Mouse (Mus musculus) hindbrain, embryonic 12.5 days (tissue): ENCODE measurements around the gene Galnt15. TPM values are rescaled to one million over a fixed set of nuclear protein-coding genes. Genes with fewer than 3 reads are reported as not detected.

ENCODE experiments used
- ATAC-seq: fragments of 200-750 bp; cut with Nextera tagmentation; 2 replicates; pipeline ENCODE4 v1.8.0; 2017; ENCODE audit warnings: moderate TSS enrichment; ENCODE audit not compliant: low FRiP score
- H3K27ac ChIP-seq: fragments of 300-500 bp; sonication (generic); 2 replicates; pipeline ENCODE4 v1.5.1; 2016; ENCODE audit warnings: mild to moderate bottlenecking
- H3K27me3 ChIP-seq: fragments of 300-500 bp; sonication (generic); 2 replicates; pipeline ENCODE4 v1.6.1; 2016; ENCODE audit warnings: mild to moderate bottlenecking
- H3K36me3 ChIP-seq: fragments of 300-500 bp; sonication (generic); 2 replicates; pipeline ENCODE4 v1.6.1; 2016; ENCODE audit warnings: mild to moderate bottlenecking
- H3K4me1 ChIP-seq: fragments of 300-500 bp; sonication (generic); 2 replicates; pipeline ENCODE4 v1.6.1; 2016
- H3K4me2 ChIP-seq: fragments of 300-500 bp; sonication (generic); replicated peaks from 2 replicates; pipeline ENCODE4 v1.6.1; 2016; ENCODE audit warnings: mild to moderate bottlenecking
- H3K4me3 ChIP-seq: fragments of 300-500 bp; sonication (generic); 2 replicates; pipeline ENCODE4 v1.5.1; 2016; ENCODE audit warnings: mild to moderate bottlenecking
- H3K9ac ChIP-seq: fragments of 300-500 bp; sonication (generic); 2 replicates; pipeline ENCODE4 v1.6.1; 2016; ENCODE audit warnings: mild to moderate bottlenecking, moderate library complexity
- H3K9me3 ChIP-seq: fragments of 300-500 bp; sonication (generic); replicated peaks from 2 replicates; pipeline ENCODE4 v1.6.1; 2016; ENCODE audit warnings: mild to moderate bottlenecking
- WGBS: fragments of 180-500 bp; shearing (Covaris S2); methylation state at CpG from one replicate; pipeline ENCODE4 v1.1.7; 2016; 5-methylcytosine and 5-hydroxymethylcytosine counted together
- polyA plus RNA-seq: library from polyadenylated mRNA; unstranded; fragments of >200 nt; fragmentation: Nextera tagmentation; extraction: Ambion mirVana; gene quantifications from 2 replicates; pipeline ENCODE4 v1.2.1, GENCODE M21; 2016

Gene Galnt15
- polyA plus RNA-seq, 1 experiment from 2014 or later = 0.14 TPM

DNA sequence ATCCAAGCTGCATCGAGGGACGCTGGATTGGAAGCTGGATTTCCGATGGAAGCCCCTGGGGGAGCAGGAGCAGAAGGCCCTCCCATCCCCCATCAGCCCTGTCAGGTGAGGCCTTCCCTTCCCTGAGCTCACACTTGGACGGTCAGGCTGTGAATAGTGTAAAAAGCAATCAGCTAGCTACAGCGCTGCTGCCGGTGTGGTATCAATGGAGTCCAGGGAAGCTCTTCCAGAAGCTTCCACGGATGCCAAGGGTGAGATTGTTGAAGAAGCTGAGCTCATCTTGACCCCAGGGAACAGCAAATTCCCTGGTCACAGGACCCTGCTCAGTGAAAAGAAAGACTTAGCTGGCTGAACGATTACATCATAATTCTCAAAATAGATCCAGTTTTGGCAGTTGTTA is 17.6 kb downstream of the Galnt15 start:
- Histone ChIP-seq H3K4me1 (no peaks in the 10 kb centered on the region), H3K27ac (no peak overlapping the region), H3K9me3 (no peaks in the 10 kb centered on the region), H3K9ac (no peak overlapping the region), H3K4me3 (no peak overlapping the region), H3K4me2 (no peak overlapping the region), H3K27me3 (no peaks in the 10 kb centered on the region), H3K36me3 (no peaks in the 10 kb centered on the region)
- no peak for ATAC-seq
- 77% methylated on average over 8 of the region's 8 CpGs for WGBS

DNA sequence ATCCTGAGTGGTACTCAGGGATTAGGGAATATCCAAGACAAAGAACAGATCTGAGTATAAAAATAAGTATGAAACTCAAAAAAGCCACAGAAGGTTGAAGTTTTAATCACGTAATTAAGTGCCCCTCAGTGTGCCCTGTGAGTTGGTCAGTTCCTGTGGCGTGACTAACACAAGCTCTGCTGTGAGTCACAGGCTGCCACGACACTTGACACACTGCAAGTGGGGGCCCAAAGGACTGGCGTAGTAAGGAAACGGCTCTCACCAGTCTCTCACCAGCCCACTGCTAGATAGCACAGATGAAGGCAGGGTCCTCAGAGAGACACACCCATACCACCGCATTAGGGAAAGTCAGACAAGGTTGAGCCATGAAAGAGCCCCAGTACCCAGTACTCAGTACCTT is 21.4 kb downstream of the Galnt15 start:
- H3K27ac ChIP-seq = no peak overlapping the region
- H3K9me3 ChIP-seq = no peaks in the 10 kb centered on the region
- H3K4me2 ChIP-seq = no peak overlapping the region
- 83% methylated on average over 6 of the region's 6 CpGs for WGBS
- no peaks in the 10 kb centered on the region for H3K4me1 ChIP-seq
- H3K4me3 ChIP-seq = no peak overlapping the region
- no peaks in the 10 kb centered on the region for H3K27me3 ChIP-seq
- ATAC-seq = no peak
- no peaks in the 10 kb centered on the region for H3K36me3 ChIP-seq
- no peak overlapping the region for H3K9ac ChIP-seq

DNA sequence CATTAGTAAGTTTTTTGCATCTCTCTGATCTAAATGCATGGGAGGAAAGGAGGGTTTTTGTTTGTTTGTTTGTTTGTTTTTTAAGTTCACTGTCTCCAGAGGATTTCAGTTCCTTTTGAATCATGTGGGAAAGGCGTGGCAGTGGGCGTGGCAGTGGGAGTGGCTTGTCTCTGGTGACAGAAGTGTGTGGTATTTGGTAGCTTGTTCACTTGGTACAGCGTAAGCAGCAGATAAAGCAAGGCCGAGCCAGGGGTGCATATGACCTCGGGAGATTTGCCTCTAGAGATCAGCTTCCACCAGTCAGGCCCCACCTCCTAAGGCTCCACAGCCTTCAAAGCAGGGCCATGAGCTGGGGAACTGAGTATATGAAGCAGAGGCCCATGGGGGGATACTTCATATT is 25.1 kb downstream of the Galnt15 start:
- WGBS = 78% methylated on average over 5 of the region's 5 CpGs
- no peak overlapping the region for H3K4me3 ChIP-seq

DNA sequence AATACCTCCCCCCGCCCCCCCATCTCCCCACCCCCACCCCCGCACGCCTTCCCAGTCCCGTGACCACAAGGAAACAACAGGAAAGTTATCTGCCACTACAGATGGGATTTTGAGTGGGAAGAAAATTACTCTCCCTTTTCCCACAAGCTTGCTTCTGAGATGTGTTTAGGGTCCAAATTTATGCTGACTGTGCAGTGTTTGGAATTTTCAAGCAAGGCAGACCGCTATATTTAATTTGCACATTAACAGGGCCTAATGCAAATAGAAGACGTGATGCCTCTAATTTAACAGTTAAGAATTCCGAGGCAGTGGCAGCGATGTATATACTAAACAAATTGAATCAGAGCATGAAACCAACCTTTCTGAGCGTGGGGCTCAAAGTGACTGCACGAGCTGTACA is 26.0 kb downstream of the Galnt15 start:
- no peak overlapping the region for H3K9ac ChIP-seq
- H3K36me3 ChIP-seq = no peaks in the 10 kb centered on the region
- H3K4me1 ChIP-seq = no peaks in the 10 kb centered on the region
- 68% methylated on average over 10 of the region's 10 CpGs for WGBS
- H3K9me3 ChIP-seq = no peaks in the 10 kb centered on the region
- H3K4me2 ChIP-seq = no peak overlapping the region
- no peak for ATAC-seq
- H3K27ac ChIP-seq = no peak overlapping the region
- no peaks in the 10 kb centered on the region for H3K27me3 ChIP-seq
- no peak overlapping the region for H3K4me3 ChIP-seq

More for the DNA sequence above, 25.1 kb downstream of the Galnt15 start:
- Histone ChIP-seq H3K9ac (no peak overlapping the region), H3K36me3 (no peaks in the 10 kb centered on the region), H3K4me1 (no peaks in the 10 kb centered on the region), H3K27ac (no peak overlapping the region), H3K4me2 (no peak overlapping the region), H3K9me3 (no peaks in the 10 kb centered on the region), H3K27me3 (no peaks in the 10 kb centered on the region)
- ATAC-seq = no peak

DNA sequence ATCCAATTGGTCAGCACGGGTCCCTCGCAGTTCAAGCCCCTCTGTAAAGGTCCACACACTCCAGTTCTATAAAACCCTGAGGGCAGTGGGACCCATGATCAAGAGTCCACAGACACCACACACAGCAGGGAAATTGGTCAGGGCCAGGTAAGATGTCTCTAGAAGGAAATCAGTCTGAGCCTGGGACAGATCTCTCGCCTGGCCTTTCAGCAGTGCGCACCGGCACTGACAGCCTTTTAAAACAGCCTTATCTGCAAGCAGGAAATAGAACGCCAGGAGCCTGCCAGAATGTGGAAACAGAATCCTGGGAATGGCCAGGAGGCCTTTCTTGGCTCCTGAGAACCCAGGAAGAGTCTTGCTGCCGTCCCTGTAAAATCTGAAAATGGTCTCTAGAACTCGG is 27.0 kb downstream of the Galnt15 start:
- no peak overlapping the region for H3K9ac ChIP-seq
- no peak overlapping the region for H3K27ac ChIP-seq
- H3K4me1 ChIP-seq = no peaks in the 10 kb centered on the region
- no peaks in the 10 kb centered on the region for H3K27me3 ChIP-seq
- H3K36me3 ChIP-seq = no peaks in the 10 kb centered on the region
- WGBS = 75% methylated on average over 8 of the region's 8 CpGs
- no peak for ATAC-seq
- H3K4me2 ChIP-seq = no peak overlapping the region
- H3K4me3 ChIP-seq = no peak overlapping the region
- H3K9me3 ChIP-seq = no peaks in the 10 kb centered on the region

DNA sequence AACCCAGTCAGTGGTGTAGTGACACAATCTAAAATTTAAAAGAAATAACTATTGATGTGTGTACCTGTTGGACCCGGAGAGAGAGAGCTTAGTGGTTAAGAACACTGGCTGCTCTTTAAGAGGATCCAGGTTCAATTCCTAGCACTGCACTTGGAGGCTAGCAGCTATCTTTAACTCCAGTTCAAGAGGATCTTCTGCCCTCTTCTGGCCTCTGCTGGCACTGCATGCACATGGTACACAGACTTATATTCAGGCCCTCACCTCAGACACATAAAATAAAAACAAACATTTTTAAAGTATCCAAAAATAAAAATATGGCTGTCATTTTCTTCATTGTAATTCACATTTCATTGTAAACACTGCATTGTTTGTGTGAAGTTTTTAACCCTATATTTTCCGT is 27.9 kb downstream of the Galnt15 start:
- no peak overlapping the region for H3K9ac ChIP-seq
- WGBS = 95% methylated on average over 2 of the region's 2 CpGs
- H3K4me3 ChIP-seq = no peak overlapping the region
- H3K27me3 ChIP-seq = no peaks in the 10 kb centered on the region
- no peaks in the 10 kb centered on the region for H3K9me3 ChIP-seq
- H3K27ac ChIP-seq = no peak overlapping the region
- H3K4me1 ChIP-seq = no peaks in the 10 kb centered on the region
- ATAC-seq = no peak
- no peak overlapping the region for H3K4me2 ChIP-seq
- H3K36me3 ChIP-seq = no peaks in the 10 kb centered on the region

DNA sequence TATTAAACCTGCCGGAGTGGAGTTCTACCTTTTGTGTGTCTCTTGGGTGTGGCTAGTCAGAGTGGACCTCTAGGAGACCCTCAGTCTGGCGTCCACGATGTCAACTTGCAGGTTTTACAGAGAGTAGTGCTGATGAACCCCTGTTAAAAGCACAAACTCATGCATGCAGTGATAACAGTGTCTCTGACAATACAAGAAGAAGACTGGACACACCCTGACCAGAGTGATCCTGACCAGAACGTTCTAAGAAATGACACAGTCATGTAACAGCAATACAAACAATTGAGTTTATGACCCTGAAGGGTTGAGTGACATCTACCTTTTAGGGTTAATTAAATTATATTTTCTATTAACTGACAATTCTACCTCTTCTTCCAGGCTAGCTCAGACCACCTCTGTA is 28.9 kb downstream of the Galnt15 start:
- no peaks in the 10 kb centered on the region for H3K27me3 ChIP-seq
- no peak for ATAC-seq
- 87% methylated on average over 4 of the region's 4 CpGs for WGBS

DNA sequence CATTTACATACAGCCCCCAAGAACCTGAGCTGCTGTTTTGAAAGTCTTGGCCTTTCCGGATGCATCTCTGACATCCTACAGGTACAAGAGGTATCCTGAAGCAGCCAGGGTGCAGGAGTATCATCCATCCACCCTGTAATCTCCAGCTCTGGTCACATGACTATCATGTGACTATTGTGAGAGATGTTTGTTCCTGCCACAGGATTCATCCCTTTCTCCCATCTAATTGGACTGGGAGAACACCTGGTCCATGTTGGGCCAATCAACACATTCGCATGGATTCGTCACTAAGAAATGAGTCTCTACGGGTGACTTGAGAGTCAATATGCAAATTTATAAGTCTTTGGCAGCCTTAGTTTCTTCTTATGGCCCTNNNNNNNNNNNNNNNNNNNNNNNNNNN is 32.6 kb downstream of the Galnt15 start:
- Histone ChIP-seq H3K36me3 (no peaks in the 10 kb centered on the region), H3K4me1 (no peaks in the 10 kb centered on the region)
- 94% methylated on average over 4 of the region's 4 CpGs for whole genome bisulfite sequencing

More for the DNA sequence above, 28.9 kb downstream of the Galnt15 start:
- Histone ChIP-seq H3K27ac (no peak overlapping the region), H3K9ac (no peak overlapping the region), H3K9me3 (no peaks in the 10 kb centered on the region), H3K4me3 (no peak overlapping the region), H3K36me3 (no peaks in the 10 kb centered on the region), H3K4me2 (no peak overlapping the region), H3K4me1 (no peaks in the 10 kb centered on the region)

DNA sequence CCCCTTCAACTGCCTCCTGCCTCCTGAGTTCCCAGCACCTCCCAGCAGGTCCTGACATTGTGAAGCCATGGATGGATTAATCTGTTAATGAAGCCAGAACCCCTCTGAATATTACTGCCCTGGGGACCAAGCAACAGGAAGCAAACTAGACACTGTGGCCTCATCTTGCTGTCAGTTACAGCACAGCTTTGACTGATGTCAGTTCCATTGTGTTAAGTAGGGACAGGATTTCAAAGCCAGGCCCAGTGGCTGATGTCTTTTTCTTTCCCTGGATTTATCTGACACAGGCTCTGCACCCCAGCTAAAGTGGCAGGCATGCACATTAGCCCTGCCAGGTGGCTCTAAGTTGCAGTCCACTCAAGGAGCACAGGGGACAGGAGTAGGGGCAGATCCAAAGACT is 44.0 kb downstream of the Galnt15 start:
- Histone ChIP-seq H3K36me3 (no peaks in the 10 kb centered on the region), H3K27me3 (no peaks in the 10 kb centered on the region), H3K9ac (no peak overlapping the region), H3K9me3 (no peaks in the 10 kb centered on the region), H3K27ac (no peak overlapping the region), H3K4me2 (no peak overlapping the region), H3K4me1 (peaks cover 2% of the 10 kb centered on the region; the same call in 1 of the 2 replicates), H3K4me3 (no peak overlapping the region)
- ATAC-seq = no peak

More for the DNA sequence above, 32.6 kb downstream of the Galnt15 start:
- ATAC-seq = no peak
- no peak overlapping the region for H3K27ac ChIP-seq
- no peak overlapping the region for H3K4me3 ChIP-seq
- H3K4me2 ChIP-seq = no peak overlapping the region
- H3K9ac ChIP-seq = no peak overlapping the region
- no peaks in the 10 kb centered on the region for H3K27me3 ChIP-seq
- no peaks in the 10 kb centered on the region; the same call in 1 of the 2 replicates for H3K9me3 ChIP-seq

DNA sequence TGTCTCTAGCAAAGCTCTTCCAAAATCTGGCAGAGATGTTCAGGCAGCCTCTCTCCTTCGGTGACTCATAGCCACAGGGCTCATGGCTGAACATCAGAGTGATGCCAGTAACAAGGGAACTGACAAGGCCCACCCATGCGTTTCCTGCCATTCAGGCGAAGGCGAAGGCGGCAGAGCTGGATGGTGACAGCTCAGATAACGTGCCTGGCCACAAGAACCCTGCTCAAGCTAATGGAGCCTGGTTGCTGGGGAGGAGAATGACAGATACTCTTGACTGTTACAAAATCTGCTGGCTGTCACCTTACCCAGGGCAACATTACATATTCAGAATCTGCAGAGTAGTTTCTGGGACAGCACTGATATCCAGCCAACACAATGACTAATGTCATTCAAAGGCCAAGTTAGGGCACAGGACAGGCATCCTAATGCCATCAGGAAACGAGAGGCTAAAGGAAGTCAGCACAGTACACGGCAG is 44.5 kb downstream of the Galnt15 start:
- Histone ChIP-seq H3K9ac (no peak overlapping the region), H3K36me3 (no peaks in the 10 kb centered on the region), H3K4me2 (no peak overlapping the region), H3K4me3 (no peak overlapping the region), H3K27me3 (no peaks in the 10 kb centered on the region), H3K4me1 (peaks cover 2% of the 10 kb centered on the region; the same call in 1 of the 2 replicates), H3K9me3 (no peaks in the 10 kb centered on the region), H3K27ac (no peak overlapping the region)
- WGBS = 63% methylated on average over 8 of the region's 8 CpGs
- no peak for ATAC-seq

DNA sequence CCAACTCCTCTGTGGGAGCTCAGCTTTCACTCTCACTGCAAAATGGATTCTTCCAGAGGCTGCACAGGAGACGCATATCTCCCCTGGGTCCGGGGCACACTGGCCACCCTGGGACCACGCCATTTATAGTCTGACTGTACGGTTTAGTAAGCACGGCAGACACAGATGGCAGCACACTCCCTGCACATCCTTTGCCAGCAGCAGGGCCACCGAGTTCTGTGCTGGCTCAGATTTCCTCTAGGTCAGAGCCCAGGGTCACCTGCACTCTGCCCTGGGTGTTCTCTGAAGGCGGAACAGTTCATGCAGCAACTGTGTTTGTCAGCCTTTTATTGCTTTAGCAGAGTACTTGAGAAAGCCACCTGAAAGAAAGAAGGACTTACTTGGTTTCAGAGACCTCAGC is 45.1 kb downstream of the Galnt15 start:
- no peak overlapping the region for H3K27ac ChIP-seq
- no peaks in the 10 kb centered on the region for H3K9me3 ChIP-seq
- peaks cover 2% of the 10 kb centered on the region; the same call in 1 of the 2 replicates for H3K4me1 ChIP-seq
- H3K27me3 ChIP-seq = no peaks in the 10 kb centered on the region
- no peak overlapping the region for H3K4me2 ChIP-seq
- no peak for ATAC-seq
- no peak overlapping the region for H3K9ac ChIP-seq
- no peaks in the 10 kb centered on the region for H3K36me3 ChIP-seq
- 54% methylated on average over 7 of the region's 7 CpGs for WGBS
- no peak overlapping the region for H3K4me3 ChIP-seq

DNA sequence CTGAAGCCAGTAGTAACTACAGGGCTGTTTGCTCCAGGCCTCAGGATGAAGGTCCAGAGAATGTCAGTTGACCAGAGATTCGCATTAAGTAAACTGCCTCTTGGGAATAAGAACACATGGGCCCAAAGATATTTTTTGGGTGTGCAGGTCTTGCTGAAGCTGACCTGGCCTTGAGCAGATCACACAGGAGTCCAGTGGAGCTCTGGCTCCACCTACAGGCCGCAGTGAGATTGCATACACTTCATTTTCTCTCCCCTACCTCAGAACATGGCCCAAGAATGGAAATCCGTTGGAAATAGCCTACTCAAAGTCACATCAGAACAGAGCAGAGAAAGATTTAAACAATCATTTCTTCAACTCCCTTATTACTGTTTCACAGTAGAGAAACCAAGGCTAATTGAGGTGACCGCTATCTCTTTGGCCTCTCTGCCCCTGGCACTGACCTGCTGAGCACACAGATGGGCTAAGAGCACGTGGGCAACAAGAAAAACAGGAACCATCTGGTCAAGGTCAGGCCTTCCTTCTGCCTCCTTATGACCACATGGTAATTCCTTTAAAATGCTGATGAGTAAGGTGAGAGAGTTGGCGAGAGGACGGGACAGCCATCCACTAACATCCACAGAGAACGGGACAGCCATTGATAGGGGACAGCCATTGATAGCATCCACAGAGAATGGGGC is 48.2 kb downstream of the Galnt15 start:
- Histone ChIP-seq H3K4me3 (no peak overlapping the region), H3K36me3 (peaks cover 13% of the 10 kb centered on the region), H3K27ac (no peak overlapping the region), H3K27me3 (no peaks in the 10 kb centered on the region), H3K4me1 (peaks cover 2% of the 10 kb centered on the region; the same call in 1 of the 2 replicates), H3K9ac (no peak overlapping the region), H3K4me2 (no peak overlapping the region), H3K9me3 (no peaks in the 10 kb centered on the region)
- ATAC-seq = no peak
- WGBS = 49% methylated on average over 8 of the region's 8 CpGs

DNA sequence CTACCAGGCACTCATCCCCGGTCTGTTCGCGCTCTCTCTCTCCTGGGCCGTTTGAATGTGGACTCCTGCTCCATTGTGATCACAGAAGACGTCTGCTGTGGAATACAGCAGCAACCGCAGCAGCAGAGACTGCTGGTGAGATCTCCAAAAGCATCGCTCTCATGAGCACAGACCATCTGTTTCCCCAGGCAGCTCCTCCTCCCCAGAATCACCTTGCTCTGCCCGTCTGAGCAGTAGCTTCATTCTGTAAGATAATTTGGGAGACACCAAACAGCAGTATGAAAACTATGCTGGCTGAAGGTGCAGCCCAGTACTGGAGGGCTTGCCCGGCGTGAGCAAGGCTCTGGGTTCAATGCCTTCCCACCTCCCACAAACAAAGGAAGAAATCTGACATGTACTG is 52.2 kb downstream of the Galnt15 start:
- Histone ChIP-seq H3K36me3 (peaks cover 24% of the 10 kb centered on the region), H3K27ac (no peak overlapping the region), H3K4me3 (no peak overlapping the region), H3K27me3 (no peaks in the 10 kb centered on the region), H3K9me3 (no peaks in the 10 kb centered on the region), H3K9ac (no peak overlapping the region), H3K4me2 (no peak overlapping the region), H3K4me1 (peaks cover 5% of the 10 kb centered on the region)
- WGBS = 87% methylated on average over 10 of the region's 10 CpGs
- no peak for ATAC-seq
